Mouse (Mus musculus): ENCODE measurements at regions not wholly inside any gene's neighbourhood (a gene's known extent, or its start where the extent isn't known, plus 50 kb on each side); places are given as distances from the start of the nearest gene placed in this dataset.

GRCm38 (mm10) chr3:21381072-21381471, 695.4 kb upstream of the Tbl1xr1 start:
- DNase-seq (ENCODE audit: low spot score in 2 of 2) = no peak

GRCm38 (mm10) chr3:21403551-21403950, 672.9 kb upstream of the Tbl1xr1 start:
- no peak for DNase-seq (ENCODE audit: low spot score in 2 of 2)

GRCm38 (mm10) chr3:21404058-21404457, 672.4 kb upstream of the Tbl1xr1 start:
- no peak for DNase-seq (ENCODE audit: low spot score in 2 of 2)

- no peak for DNase-seq (ENCODE audit: low spot score in 2 of 2)
These were observed 669.4 kb upstream of the Tbl1xr1 start for GRCm38 (mm10) chr3:21407077-21407476.

GRCm38 (mm10) chr3:21412010-21412409, 664.4 kb upstream of the Tbl1xr1 start:
- DNase-seq (ENCODE audit: low spot score in 2 of 2) = no peak

GRCm38 (mm10) chr3:21423139-21423538, 653.3 kb upstream of the Tbl1xr1 start:
- DNase-seq (ENCODE audit: low spot score in 2 of 2) = no peak

GRCm38 (mm10) chr3:21426538-21426937, 649.9 kb upstream of the Tbl1xr1 start:
- no peak for DNase-seq (ENCODE audit: low spot score in 2 of 2)

- DNase-seq (ENCODE audit: low spot score in 2 of 2) = no peak
These were observed 648.9 kb upstream of the Tbl1xr1 start for GRCm38 (mm10) chr3:21427408-21428031.

GRCm38 (mm10) chr3:21428120-21428519, 648.3 kb upstream of the Tbl1xr1 start:
- no peak for DNase-seq (ENCODE audit: low spot score in 2 of 2)

GRCm38 (mm10) chr3:21464245-21464644, 612.2 kb upstream of the Tbl1xr1 start:
- no peak for DNase-seq (ENCODE audit: low spot score in 2 of 2)

- no peak for DNase-seq (ENCODE audit: low spot score in 2 of 2)
These were observed 610.3 kb upstream of the Tbl1xr1 start for GRCm38 (mm10) chr3:21466113-21466645.

- DNase-seq (ENCODE audit: low spot score in 2 of 2) = no peak
These were observed 599.1 kb upstream of the Tbl1xr1 start for GRCm38 (mm10) chr3:21477366-21477765.

GRCm38 (mm10) chr3:21479021-21479795, 597.2 kb upstream of the Tbl1xr1 start:
- DNase-seq (ENCODE audit: low spot score in 2 of 2) = peak in 1 of 2 experiments; percentile 32

GRCm38 (mm10) chr3:21479846-21480245, 596.6 kb upstream of the Tbl1xr1 start:
- DNase-seq (ENCODE audit: low spot score in 2 of 2) = no peak

GRCm38 (mm10) chr3:21484052-21484451, 592.4 kb upstream of the Tbl1xr1 start:
- DNase-seq (ENCODE audit: low spot score in 2 of 2) = no peak

GRCm38 (mm10) chr3:21485454-21485853, 591.0 kb upstream of the Tbl1xr1 start:
- no peak for DNase-seq (ENCODE audit: low spot score in 2 of 2)

- no peak for DNase-seq (ENCODE audit: low spot score in 2 of 2)
These were observed 586.9 kb upstream of the Tbl1xr1 start for GRCm38 (mm10) chr3:21489547-21489946.

- no peak for DNase-seq (ENCODE audit: low spot score in 2 of 2)
These were observed 584.0 kb upstream of the Tbl1xr1 start for GRCm38 (mm10) chr3:21492413-21492812.

GRCm38 (mm10) chr3:21493384-21493783, 583.1 kb upstream of the Tbl1xr1 start:
- no peak for DNase-seq (ENCODE audit: low spot score in 2 of 2)

- DNase-seq (ENCODE audit: low spot score in 2 of 2) = no peak
These were observed 581.5 kb upstream of the Tbl1xr1 start for GRCm38 (mm10) chr3:21494904-21495303.

GRCm38 (mm10) chr3:21495651-21496050, 580.8 kb upstream of the Tbl1xr1 start:
- DNase-seq (ENCODE audit: low spot score in 2 of 2) = no peak

- DNase-seq (ENCODE audit: low spot score in 2 of 2) = no peak
These were observed 580.3 kb upstream of the Tbl1xr1 start for GRCm38 (mm10) chr3:21496166-21496565.

GRCm38 (mm10) chr3:21497011-21497410, 579.4 kb upstream of the Tbl1xr1 start:
- DNase-seq (ENCODE audit: low spot score in 2 of 2) = no peak
